Mouse (Mus musculus) cerebellum, adult 11 months (tissue): ENCODE data around the gene AI837181.

ENCODE experiments used
- DNase-seq: peaks from one replicate; pipeline ENCODE4 v3.0.0; 2022

The AI837181 gene

GRCm38 (mm10) chr19:5474281-5475068 is 49.5 kb downstream of the AI837181 start:
- no peak for DNase-seq

- DNase-seq: no peak
These were observed 50.2 kb downstream of the AI837181 start for GRCm38 (mm10) chr19:5475069-5475714.
